Mouse (Mus musculus): ENCODE results near the gene Prrg2.
A peak's percentile ranks its signal among the peaks of the same experiment; 100 is the strongest.

- TF ChIP-seq ZC3H11A (IDR thresholded peaks at IDR 0.05; ENCODE audit: borderline replicate concordance, low read depth, low read length) (no peak), ZNF384 (IDR thresholded peaks at IDR 0.05; ENCODE audit: low read depth, low read length) (no peak), CHD2 (IDR thresholded peaks at IDR 0.05; ENCODE audit: low read depth, low read length) (no peak), HCFC1 (IDR thresholded peaks at IDR 0.05; ENCODE audit: borderline replicate concordance, insufficient read depth, low read length) (peak; percentile 76; the same call in 1 of the 2 replicates)
Observed at GRCm38 (mm10) chr7:45005321-45005992, 57.0 kb downstream of the Prrg2 start.
